Mouse (Mus musculus) kidney, embryonic 14.5 days (tissue): ENCODE data around the gene Ndufs7. TPM values are rescaled to one million over a fixed set of nuclear protein-coding genes. Genes with fewer than 3 reads are reported as not detected.
A peak's percentile ranks its signal among the peaks of the same experiment; 100 is the strongest.

ENCODE experiments used
- ATAC-seq: fragments of 200-750 bp; cut with Nextera tagmentation; 2 replicates; pipeline ENCODE4 v1.8.0; 2017; ENCODE audit warnings: moderate number of reproducible peaks, mild to moderate bottlenecking, moderate TSS enrichment, moderate library complexity; ENCODE audit not compliant: low FRiP score, low TSS enrichment
- H3K27ac ChIP-seq: fragments of 300-500 bp; sonication (generic); 2 replicates; pipeline ENCODE4 v1.5.1; 2014; ENCODE audit warnings: low read depth, mild to moderate bottlenecking, low read length, moderate library complexity, mixed read lengths
- H3K27me3 ChIP-seq: fragments of 300-500 bp; sonication (generic); 2 replicates; pipeline ENCODE4 v1.6.1; 2014; ENCODE audit warnings: mild to moderate bottlenecking, low read length; ENCODE audit not compliant: control insufficient read depth, insufficient read depth
- H3K36me3 ChIP-seq: fragments of 300-500 bp; sonication (generic); 2 replicates; pipeline ENCODE4 v1.6.1; 2014; ENCODE audit warnings: low read length, mixed read lengths; ENCODE audit not compliant: control insufficient read depth, insufficient read depth
- H3K4me1 ChIP-seq: fragments of 300-500 bp; sonication (generic); 2 replicates; pipeline ENCODE4 v1.6.1; 2014; ENCODE audit warnings: low read length, mixed read lengths; ENCODE audit not compliant: control insufficient read depth, insufficient read depth
- H3K4me2 ChIP-seq: fragments of 300-500 bp; sonication (generic); replicated peaks from 2 replicates; pipeline ENCODE4 v1.6.1; 2014; ENCODE audit warnings: low read depth, mild to moderate bottlenecking, low read length
- H3K4me3 ChIP-seq: fragments of 300-500 bp; sonication (generic); 2 replicates; pipeline ENCODE4 v1.5.1; 2014; ENCODE audit warnings: mild to moderate bottlenecking, low read length
- H3K9ac ChIP-seq: fragments of 300-500 bp; sonication (generic); 2 replicates; pipeline ENCODE4 v1.6.1; 2014; ENCODE audit warnings: low read depth, mild to moderate bottlenecking, low read length, moderate library complexity
- H3K9me3 ChIP-seq: fragments of 300-500 bp; sonication (generic); 2 replicates; pipeline ENCODE4 v1.6.1; 2016; ENCODE audit warnings: low read length; ENCODE audit not compliant: control insufficient read depth
- WGBS: fragments of 180-500 bp; shearing (Covaris S2); extraction: QIAGEN DNeasy Blood & Tissue Kit; methylation state at CpG from one replicate; pipeline ENCODE4 v1.1.7; 2014; 5-methylcytosine and 5-hydroxymethylcytosine counted together
- polyA plus RNA-seq: library from polyadenylated mRNA; unstranded; fragments of >200 nt; fragmentation: Nextera tagmentation; extraction: Ambion mirVana; gene quantifications from 2 replicates; pipeline ENCODE4 v1.2.1, GENCODE M21; 2014

Ndufs7 gene
- polyA plus RNA-seq, 1 experiment from 2014 or later: 390 TPM

DNA sequence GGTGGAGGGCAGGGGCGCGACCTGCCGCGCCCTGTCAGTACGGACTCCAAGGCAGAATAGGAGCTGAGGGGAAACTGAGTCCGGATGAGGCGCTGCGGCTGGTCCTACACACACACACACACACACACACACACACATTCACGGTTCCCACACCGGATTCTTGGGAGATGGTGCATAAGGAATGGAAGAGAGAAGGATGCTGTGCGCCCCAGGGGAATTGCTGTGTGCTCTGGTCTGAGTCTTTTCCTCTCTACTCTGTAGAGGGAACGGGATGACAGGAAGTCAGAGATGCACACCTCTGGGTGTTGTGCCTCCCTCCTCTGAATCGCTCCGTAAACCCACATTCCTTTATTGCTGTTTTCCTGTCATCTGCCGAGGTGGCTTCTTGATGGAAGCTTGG lies 50.4 kb downstream of the Ndufs7 start:
- peak overlapping the region; percentile 19; the same call in 1 of the 2 replicates for H3K4me2 ChIP-seq
- peaks cover 7% of the 10 kb centered on the region for H3K36me3 ChIP-seq
- H3K27ac ChIP-seq: no peak overlapping the region
- H3K9me3 ChIP-seq: no peaks in the 10 kb centered on the region
- WGBS: 6% methylated on average over 14 of the region's 15 CpGs
- H3K9ac ChIP-seq: peak overlapping the region; percentile 42; the same call in 1 of the 2 replicates
- peaks cover 11% of the 10 kb centered on the region; the same call in 1 of the 2 replicates for H3K4me1 ChIP-seq
- ATAC-seq: no peak
- peaks cover 50% of the 10 kb centered on the region for H3K27me3 ChIP-seq
- peak overlapping the region; percentile 12; the same call in 1 of the 2 replicates for H3K4me3 ChIP-seq

DNA sequence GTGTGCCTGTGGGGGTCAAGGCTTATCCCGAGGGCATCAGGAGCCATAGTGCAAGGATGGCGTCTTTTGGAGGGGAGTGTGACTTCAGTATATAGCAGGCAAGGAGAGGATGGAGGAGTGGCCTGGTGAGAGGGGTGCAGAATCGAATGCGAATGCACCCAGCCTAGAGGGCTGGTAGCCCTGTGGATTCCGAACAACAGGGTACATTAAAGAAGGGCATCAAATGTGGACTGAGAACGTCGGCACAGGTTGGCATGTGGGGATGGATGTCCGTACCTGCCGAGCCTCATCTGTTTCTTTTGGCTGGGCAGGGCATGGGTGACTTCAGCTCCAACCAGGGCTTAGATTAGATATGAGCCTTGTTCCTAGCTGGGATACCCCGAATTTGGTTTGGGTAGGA lies 50.9 kb downstream of the Ndufs7 start:
- H3K27ac ChIP-seq: no peak overlapping the region
- H3K9me3 ChIP-seq: no peaks in the 10 kb centered on the region
- H3K4me3 ChIP-seq: no peak overlapping the region
- WGBS: 51% methylated on average over 10 of the region's 10 CpGs
- peaks cover 11% of the 10 kb centered on the region; the same call in 1 of the 2 replicates for H3K4me1 ChIP-seq
- H3K4me2 ChIP-seq: no peak overlapping the region
- no peak for ATAC-seq
- peaks cover 55% of the 10 kb centered on the region for H3K27me3 ChIP-seq
- no peak overlapping the region for H3K9ac ChIP-seq
- H3K36me3 ChIP-seq: peaks cover 2% of the 10 kb centered on the region

DNA sequence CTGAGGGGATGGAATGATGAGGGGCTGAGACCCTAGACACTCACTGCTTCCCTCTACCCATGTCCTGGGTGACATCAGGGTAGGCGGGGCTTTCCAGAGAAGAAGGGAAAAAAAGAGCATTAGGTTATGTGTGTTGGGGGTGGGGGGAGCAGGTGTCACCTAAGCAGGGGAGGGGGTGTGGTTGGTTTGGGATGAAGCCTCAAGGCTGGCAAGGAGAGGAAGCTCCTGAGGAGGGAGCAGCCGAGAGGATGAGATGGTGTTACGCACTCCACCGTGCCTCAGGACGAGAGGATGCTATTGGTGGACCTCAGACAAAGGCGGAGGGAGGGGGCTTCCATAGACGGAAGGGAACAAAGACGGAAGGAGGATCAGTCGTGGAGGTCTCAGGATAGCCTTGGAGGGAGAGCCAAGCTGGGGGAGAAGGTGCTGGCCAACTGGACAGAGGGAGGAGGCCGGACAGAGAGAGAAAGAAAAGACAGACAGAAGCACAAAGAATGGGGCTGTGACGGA lies 51.8 kb downstream of the Ndufs7 start:
- Histone ChIP-seq H3K9me3 (no peaks in the 10 kb centered on the region), H3K4me2 (no peak overlapping the region), H3K4me1 (peaks cover 10% of the 10 kb centered on the region; the same call in 1 of the 2 replicates), H3K27ac (no peak overlapping the region), H3K4me3 (no peak overlapping the region), H3K27me3 (peaks cover 63% of the 10 kb centered on the region), H3K9ac (no peak overlapping the region), H3K36me3 (no peaks in the 10 kb centered on the region)
- WGBS: 22% methylated on average over 11 of the region's 11 CpGs
- ATAC-seq: no peak

DNA sequence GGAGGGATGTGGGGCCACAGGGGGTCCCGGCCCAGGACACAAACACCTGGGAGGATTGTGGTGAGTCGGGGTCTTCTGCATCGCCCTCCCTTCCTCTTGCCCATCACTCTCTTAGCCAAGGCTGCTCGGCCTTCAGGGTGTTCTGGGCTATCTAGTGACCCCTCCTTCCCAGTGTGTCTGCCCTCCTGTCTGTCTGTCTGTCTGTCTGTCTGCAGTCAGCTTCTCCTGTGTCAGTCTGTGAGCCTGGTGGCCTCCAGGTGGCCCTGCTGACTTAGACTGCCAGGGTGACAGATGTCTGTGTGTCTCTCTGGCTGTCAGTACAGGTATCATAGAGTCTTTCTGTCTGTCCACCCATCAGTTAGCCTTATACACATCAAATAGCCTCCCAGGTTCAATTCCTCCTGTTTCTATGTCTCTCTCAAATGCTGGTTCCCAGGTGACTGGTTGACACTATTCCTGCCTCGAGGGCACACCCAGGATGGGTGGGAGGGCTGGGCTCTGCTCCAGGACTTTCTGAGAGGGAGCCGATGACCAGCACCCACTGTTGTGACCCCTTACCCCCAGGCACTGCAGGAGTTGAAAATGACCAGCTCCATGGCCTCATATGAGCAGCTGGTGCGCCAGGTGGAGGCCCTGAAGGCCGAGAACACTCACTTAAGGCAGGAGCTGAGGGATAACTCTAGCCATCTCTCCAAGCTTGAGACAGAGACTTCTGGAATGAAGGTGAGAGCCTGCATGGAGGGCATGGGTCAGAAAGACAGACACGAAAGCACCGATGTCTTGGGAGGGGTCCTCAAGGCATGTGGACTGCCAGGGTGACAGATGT lies 52.5 kb downstream of the Ndufs7 start:
- ATAC-seq: no peak
- Histone ChIP-seq H3K27ac (no peak overlapping the region), H3K36me3 (no peaks in the 10 kb centered on the region), H3K4me3 (no peak overlapping the region), H3K4me1 (peaks cover 8% of the 10 kb centered on the region; the same call in 1 of the 2 replicates), H3K9ac (no peak overlapping the region), H3K4me2 (no peak overlapping the region; the same call in 1 of the 2 replicates), H3K9me3 (no peaks in the 10 kb centered on the region), H3K27me3 (peaks cover 68% of the 10 kb centered on the region)
- WGBS: 73% methylated on average over 10 of the region's 10 CpGs

DNA sequence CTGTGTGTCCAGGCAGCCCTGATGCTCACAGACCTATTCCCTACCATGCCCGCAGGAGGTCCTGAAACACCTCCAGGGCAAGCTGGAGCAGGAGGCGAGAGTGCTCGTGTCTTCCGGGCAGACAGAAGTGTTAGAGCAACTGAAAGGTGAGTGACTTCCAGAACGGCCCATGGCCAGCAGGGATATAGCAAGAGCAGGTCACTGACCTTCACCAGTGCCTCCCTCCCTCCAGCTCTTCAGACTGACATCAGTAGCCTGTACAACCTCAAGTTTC lies 53.1 kb downstream of the Ndufs7 start:
- H3K27ac ChIP-seq: no peak overlapping the region
- H3K4me1 ChIP-seq: peaks cover 8% of the 10 kb centered on the region; the same call in 1 of the 2 replicates
- no peak overlapping the region for H3K9ac ChIP-seq
- no peak overlapping the region for H3K4me3 ChIP-seq
- H3K27me3 ChIP-seq: peaks cover 71% of the 10 kb centered on the region
- WGBS: 53% methylated on average over 5 of the region's 5 CpGs
- H3K9me3 ChIP-seq: no peaks in the 10 kb centered on the region
- no peak overlapping the region; the same call in 1 of the 2 replicates for H3K4me2 ChIP-seq
- no peaks in the 10 kb centered on the region for H3K36me3 ChIP-seq
- ATAC-seq: no peak

DNA sequence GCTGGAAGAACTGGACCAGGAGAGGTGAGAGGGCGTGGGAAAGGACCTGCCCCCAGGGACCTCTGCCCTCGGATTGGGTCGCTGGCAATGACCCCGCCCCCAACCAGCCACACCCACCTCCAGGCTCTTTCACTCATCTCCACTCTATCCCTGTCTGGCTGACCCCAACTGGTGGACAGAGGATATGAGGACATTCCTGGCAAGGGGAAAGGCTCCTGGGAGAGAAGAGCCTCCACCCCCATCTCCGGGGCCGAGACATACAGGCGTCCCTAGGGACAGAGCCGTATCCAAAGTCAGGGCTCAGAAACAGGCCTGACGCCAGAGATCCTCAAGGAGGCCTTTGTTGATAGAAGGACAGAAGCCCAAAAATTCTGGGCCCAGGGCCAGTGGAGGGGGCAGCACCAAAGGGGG lies 53.6 kb downstream of the Ndufs7 start:
- H3K4me2 ChIP-seq: no peak overlapping the region
- no peaks in the 10 kb centered on the region for H3K36me3 ChIP-seq
- H3K9ac ChIP-seq: no peak overlapping the region
- no peak overlapping the region for H3K4me3 ChIP-seq
- H3K27me3 ChIP-seq: peaks cover 70% of the 10 kb centered on the region
- ATAC-seq: peak; percentile 53; the same call in 1 of the 2 replicates
- no peak overlapping the region for H3K27ac ChIP-seq
- 13% methylated on average over 9 of the region's 9 CpGs for WGBS
- H3K9me3 ChIP-seq: no peaks in the 10 kb centered on the region
- peaks cover 8% of the 10 kb centered on the region; the same call in 1 of the 2 replicates for H3K4me1 ChIP-seq

DNA sequence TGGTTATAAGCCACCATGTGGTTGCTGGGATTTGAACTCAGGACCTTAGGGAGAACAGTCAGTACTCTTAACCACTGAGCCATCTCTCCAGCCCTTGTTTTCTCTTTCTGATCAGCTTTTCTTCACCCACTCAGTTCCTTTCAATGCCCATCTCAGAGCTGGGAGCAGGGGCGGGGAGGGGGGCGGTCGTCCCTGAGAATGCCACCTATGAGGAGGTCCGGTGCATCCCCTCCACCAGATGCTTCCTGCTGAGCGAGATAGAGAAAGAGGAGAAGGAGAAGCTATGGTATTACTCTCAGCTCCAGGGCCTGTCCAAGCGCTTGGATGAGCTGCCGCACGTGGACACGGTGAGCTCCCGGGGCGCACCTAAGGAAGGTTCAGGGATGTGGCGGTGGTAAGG lies 55.5 kb downstream of the Ndufs7 start:
- Histone ChIP-seq H3K4me3 (peak overlapping the region; percentile 12), H3K27ac (no peak overlapping the region), H3K36me3 (no peaks in the 10 kb centered on the region), H3K4me1 (peaks cover 8% of the 10 kb centered on the region; the same call in 1 of the 2 replicates), H3K9me3 (no peaks in the 10 kb centered on the region), H3K27me3 (peaks cover 51% of the 10 kb centered on the region), H3K9ac (no peak overlapping the region), H3K4me2 (peak overlapping the region; percentile 32; the same call in 1 of the 2 replicates)
- 0 out of 2 replicates have a peak, but pooled peaks have one; percentile 2 for ATAC-seq
- WGBS: 21% methylated on average over 12 of the region's 12 CpGs

DNA sequence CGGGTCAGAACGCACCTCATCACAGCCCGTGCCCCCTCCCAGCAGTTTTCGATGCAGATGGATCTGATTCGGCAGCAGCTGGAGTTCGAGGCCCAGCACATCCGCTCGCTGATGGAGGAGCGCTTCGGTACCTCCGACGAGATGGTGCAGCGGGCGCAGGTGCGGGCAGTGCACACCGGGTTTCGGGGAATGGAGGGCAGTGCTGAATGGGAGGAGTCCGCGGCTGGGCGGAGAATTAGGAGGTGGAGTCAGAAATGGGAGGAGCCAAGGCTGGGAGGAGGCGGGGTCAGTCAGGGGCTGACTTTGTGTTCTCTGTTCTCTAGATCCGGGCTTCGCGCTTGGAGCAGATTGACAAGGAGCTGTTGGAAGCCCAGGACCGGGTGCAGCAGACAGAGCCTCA lies 55.9 kb downstream of the Ndufs7 start:
- peak; percentile 40; the same call in 1 of the 2 replicates for ATAC-seq
- Histone ChIP-seq H3K4me2 (peak overlapping the region; percentile 32; the same call in 1 of the 2 replicates), H3K27ac (no peak overlapping the region), H3K4me3 (peak overlapping the region; percentile 12), H3K27me3 (peaks cover 47% of the 10 kb centered on the region), H3K4me1 (peaks cover 8% of the 10 kb centered on the region; the same call in 1 of the 2 replicates), H3K9ac (peak overlapping the region; percentile 23; the same call in 1 of the 2 replicates), H3K36me3 (no peaks in the 10 kb centered on the region), H3K9me3 (no peaks in the 10 kb centered on the region)
- WGBS: 11% methylated on average over 25 of the region's 25 CpGs
